Mouse (Mus musculus) liver, embryonic 13.5 days (tissue): ENCODE results near the gene Cpsf3. TPM values are rescaled to one million over a fixed set of nuclear protein-coding genes. Genes with fewer than 3 reads are reported as not detected.

Experiments used
- ATAC-seq: fragments of 200-750 bp; cut with Nextera tagmentation; 2 replicates; pipeline ENCODE4 v1.8.0; 2017; ENCODE audit warnings: low read depth, mild to moderate bottlenecking, moderate number of reproducible peaks, moderate library complexity
- DNase-seq: peaks from one replicate; pipeline ENCODE4 v3.0.0; 2022
- H3K27ac ChIP-seq: fragments of 300-500 bp; sonication (generic); 2 replicates; pipeline ENCODE4 v1.5.1; 2015; ENCODE audit warnings: moderate library complexity, mild to moderate bottlenecking, inconsistent platforms
- H3K27me3 ChIP-seq: fragments of 300-500 bp; sonication (generic); 2 replicates; pipeline ENCODE4 v1.6.1; 2015; ENCODE audit warnings: mild to moderate bottlenecking, inconsistent platforms
- H3K36me3 ChIP-seq: fragments of 300-500 bp; sonication (generic); 2 replicates; pipeline ENCODE4 v1.6.1; 2015; ENCODE audit warnings: mild to moderate bottlenecking, inconsistent platforms
- H3K4me1 ChIP-seq: fragments of 300-500 bp; sonication (generic); replicated peaks from 2 replicates; pipeline ENCODE4 v1.6.1; 2015; ENCODE audit warnings: inconsistent platforms
- H3K4me2 ChIP-seq: fragments of 300-500 bp; sonication (generic); 2 replicates; pipeline ENCODE4 v1.6.1; 2015; ENCODE audit warnings: inconsistent platforms, mild to moderate bottlenecking, moderate library complexity
- H3K4me3 ChIP-seq: fragments of 300-500 bp; sonication (generic); replicated peaks from 2 replicates; pipeline ENCODE4 v1.5.1; 2015; ENCODE audit warnings: mild to moderate bottlenecking, inconsistent platforms
- H3K9ac ChIP-seq: fragments of 300-500 bp; sonication (generic); 2 replicates; pipeline ENCODE4 v1.6.1; 2015; ENCODE audit warnings: mild to moderate bottlenecking, inconsistent platforms
- H3K9me3 ChIP-seq: fragments of 300-500 bp; sonication (generic); replicated peaks from 2 replicates; pipeline ENCODE4 v1.6.1; 2016; ENCODE audit warnings: inconsistent platforms
- WGBS: fragments of 180-500 bp; shearing (Covaris S2); methylation state at CpG from one replicate; pipeline ENCODE4 v1.1.7; 2015; ENCODE audit not compliant: insufficient replicate concordance; 5-methylcytosine and 5-hydroxymethylcytosine counted together
- polyA plus RNA-seq: library from polyadenylated mRNA; unstranded; fragments of >200 nt; fragmentation: Nextera tagmentation; extraction: Ambion mirVana; gene quantifications from 2 replicates; pipeline ENCODE4 v1.2.1, GENCODE M21; 2015

Cpsf3 gene
- polyA plus RNA-seq, 1 experiment from 2014 or later = 51.6 TPM

- H3K9ac ChIP-seq = no peak overlapping the region
- no peaks in the 10 kb centered on the region for H3K27me3 ChIP-seq
- H3K27ac ChIP-seq = no peak overlapping the region
- DNase-seq (no peak), ATAC-seq (no peak)
- peaks cover 66% of the 10 kb centered on the region for H3K36me3 ChIP-seq
- WGBS = 68% methylated on average over 9 of the region's 9 CpGs
- no peaks in the 10 kb centered on the region for H3K9me3 ChIP-seq
- no peak overlapping the region for H3K4me2 ChIP-seq
- no peak overlapping the region for H3K4me3 ChIP-seq
- H3K4me1 ChIP-seq = peaks cover 27% of the 10 kb centered on the region
These were observed 36.0 kb downstream of the Cpsf3 start for GRCm38 (mm10) chr12:21321170-21321569.

DNA sequence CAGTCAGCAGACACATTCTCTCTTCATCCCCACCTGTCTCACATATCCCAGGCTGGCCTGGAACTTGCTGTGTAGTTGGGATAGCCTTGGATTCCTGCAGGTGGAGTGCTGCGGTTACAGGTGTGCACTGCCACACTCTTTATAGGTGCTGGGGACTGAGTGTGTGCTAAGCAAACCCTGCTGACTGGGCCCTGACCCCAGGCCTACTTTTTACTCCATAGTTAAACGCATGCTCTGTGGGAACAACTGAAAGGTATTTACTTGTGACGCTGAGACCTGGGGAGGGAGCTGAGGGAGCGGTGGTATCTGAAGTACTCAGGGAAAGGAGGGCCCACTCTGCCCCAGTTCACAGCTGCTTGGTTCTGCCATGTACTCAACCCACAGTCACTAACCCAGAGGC is 37.1 kb downstream of the Cpsf3 start:
- WGBS = 84% methylated on average over 4 of the region's 4 CpGs
- DNase-seq = no peak
- Histone ChIP-seq H3K9me3 (no peaks in the 10 kb centered on the region), H3K4me2 (no peak overlapping the region), H3K27ac (no peak overlapping the region), H3K36me3 (peaks cover 74% of the 10 kb centered on the region), H3K9ac (no peak overlapping the region), H3K4me1 (peaks cover 21% of the 10 kb centered on the region), H3K27me3 (no peaks in the 10 kb centered on the region), H3K4me3 (no peak overlapping the region)
- peak; percentile 10; the same call in 1 of the 2 replicates for ATAC-seq

DNA sequence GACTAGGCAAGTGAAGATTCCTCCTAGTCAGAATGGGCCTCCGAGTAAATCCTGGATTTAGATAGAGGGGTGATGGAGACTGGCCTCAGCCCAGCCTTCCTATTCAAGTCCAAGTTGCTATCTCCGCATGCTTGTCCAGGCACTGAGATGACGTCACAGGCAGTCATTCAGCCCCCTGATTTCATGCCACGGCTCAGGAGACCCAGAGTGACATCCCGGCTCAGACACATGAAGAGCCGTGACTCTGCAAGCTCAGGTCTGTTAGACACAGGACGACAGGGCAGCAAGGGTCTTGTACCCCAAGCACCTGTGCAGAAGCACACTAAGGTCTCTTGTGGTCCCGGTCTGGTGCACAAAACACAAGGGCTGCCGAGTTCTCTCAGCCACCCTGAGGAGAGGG is 37.7 kb downstream of the Cpsf3 start:
- ATAC-seq (no peak), DNase-seq (no peak)
- H3K27me3 ChIP-seq = no peaks in the 10 kb centered on the region
- no peak overlapping the region for H3K27ac ChIP-seq
- peaks cover 15% of the 10 kb centered on the region for H3K4me1 ChIP-seq
- H3K9ac ChIP-seq = no peak overlapping the region
- no peaks in the 10 kb centered on the region for H3K9me3 ChIP-seq
- 81% methylated on average over 9 of the region's 9 CpGs for WGBS
- H3K4me2 ChIP-seq = no peak overlapping the region
- H3K4me3 ChIP-seq = no peak overlapping the region
- peaks cover 80% of the 10 kb centered on the region for H3K36me3 ChIP-seq

DNA sequence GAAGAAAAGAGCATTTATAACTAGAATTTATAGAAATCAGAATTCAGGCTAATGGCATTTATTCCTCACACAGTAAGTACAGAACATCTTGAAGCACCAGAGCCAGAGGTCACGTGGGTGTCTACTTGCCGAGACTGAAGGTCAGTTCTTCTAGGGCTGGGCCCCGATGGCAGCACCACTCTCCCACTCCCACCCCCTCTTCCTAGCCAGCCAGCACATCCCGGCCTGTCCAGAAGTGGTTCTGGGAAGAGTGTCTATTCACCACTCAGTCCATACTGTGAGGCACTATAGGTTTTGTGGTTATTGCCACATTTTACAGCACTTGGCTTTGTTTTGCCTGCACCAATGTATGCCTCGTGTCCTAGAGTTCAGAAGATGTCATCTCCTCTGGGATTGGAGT is 38.9 kb downstream of the Cpsf3 start:
- no peak overlapping the region for H3K4me2 ChIP-seq
- H3K4me1 ChIP-seq = peaks cover 12% of the 10 kb centered on the region
- 71% methylated on average over 5 of the region's 5 CpGs for WGBS
- H3K36me3 ChIP-seq = peaks cover 87% of the 10 kb centered on the region
- ATAC-seq (no peak), DNase-seq (no peak)
- no peaks in the 10 kb centered on the region for H3K9me3 ChIP-seq
- H3K9ac ChIP-seq = no peak overlapping the region
- no peak overlapping the region for H3K27ac ChIP-seq
- no peaks in the 10 kb centered on the region for H3K27me3 ChIP-seq
- no peak overlapping the region for H3K4me3 ChIP-seq

DNA sequence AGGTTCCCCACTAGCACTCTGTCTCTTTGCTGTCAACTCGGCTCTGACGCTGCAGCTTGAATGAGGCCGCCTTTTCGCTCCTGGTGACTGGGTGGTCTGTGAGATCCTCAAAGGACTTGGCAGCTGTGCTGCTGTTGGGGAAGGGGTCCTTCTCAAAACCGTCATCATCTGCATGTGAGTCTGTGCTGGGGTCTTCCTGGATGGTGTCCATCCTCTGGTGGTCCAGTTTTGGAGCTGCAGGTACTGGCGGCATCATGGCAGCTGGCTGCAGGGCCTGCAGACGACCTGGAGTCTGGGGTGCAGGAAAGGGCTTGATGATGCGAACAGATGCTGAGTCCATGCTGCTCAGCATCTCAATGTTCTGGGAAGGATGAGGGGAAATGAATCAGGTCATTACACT is 40.1 kb downstream of the Cpsf3 start:
- ATAC-seq = no peak
- Histone ChIP-seq H3K9me3 (no peaks in the 10 kb centered on the region), H3K27me3 (no peaks in the 10 kb centered on the region), H3K4me2 (no peak overlapping the region), H3K27ac (no peak overlapping the region), H3K9ac (no peak overlapping the region), H3K4me3 (no peak overlapping the region), H3K4me1 (peaks cover 10% of the 10 kb centered on the region), H3K36me3 (peaks cover 88% of the 10 kb centered on the region)
- WGBS = 84% methylated on average over 8 of the region's 8 CpGs
- no peak for DNase-seq

GRCm38 (mm10) chr12:21326325-21326724 is 41.1 kb downstream of the Cpsf3 start:
- no peak overlapping the region for H3K4me2 ChIP-seq
- peaks cover 90% of the 10 kb centered on the region for H3K36me3 ChIP-seq
- no peaks in the 10 kb centered on the region for H3K9me3 ChIP-seq
- 83% methylated on average over 3 of the region's 3 CpGs for WGBS
- H3K27ac ChIP-seq = no peak overlapping the region
- H3K4me3 ChIP-seq = no peak overlapping the region
- no peak for ATAC-seq
- no peaks in the 10 kb centered on the region for H3K27me3 ChIP-seq
- no peak overlapping the region for H3K9ac ChIP-seq
- no peak for DNase-seq
- H3K4me1 ChIP-seq = no peaks in the 10 kb centered on the region

GRCm38 (mm10) chr12:21329661-21330400 is 44.6 kb downstream of the Cpsf3 start:
- no peak overlapping the region for H3K4me3 ChIP-seq

DNA sequence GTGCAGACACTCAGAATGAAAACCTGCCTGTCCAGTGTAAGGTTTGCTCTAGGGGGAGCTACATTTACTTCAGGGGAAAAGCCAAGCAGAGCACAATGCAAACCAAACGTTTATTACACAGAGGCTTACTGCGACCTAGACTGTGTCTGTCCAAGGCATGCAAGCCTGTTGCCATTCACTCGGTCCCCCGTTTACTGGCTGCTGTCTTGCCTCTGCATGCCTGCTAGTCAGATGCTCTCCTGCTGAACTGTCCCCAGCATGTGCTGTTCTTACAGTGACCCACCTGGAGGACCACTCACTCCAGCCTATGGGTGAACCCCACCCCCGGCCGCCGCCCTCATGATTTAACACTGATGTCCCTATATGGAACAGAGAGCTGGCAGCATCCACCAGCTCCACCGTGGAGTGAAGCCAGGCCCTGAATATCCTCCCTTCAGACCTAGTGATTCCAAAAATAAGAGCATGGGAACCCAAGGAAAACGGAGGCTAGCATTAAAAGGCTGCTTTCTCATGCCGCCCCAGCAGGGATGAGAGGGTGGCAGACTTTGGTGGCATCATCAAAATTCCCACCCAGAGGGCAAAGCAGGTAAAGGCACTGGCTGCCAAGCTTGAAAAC is 45.9 kb downstream of the Cpsf3 start:
- no peak overlapping the region for H3K27ac ChIP-seq
- DNase-seq = no peak
- no peaks in the 10 kb centered on the region for H3K9me3 ChIP-seq
- WGBS = 81% methylated on average over 10 of the region's 10 CpGs
- ATAC-seq = no peak; the same call in 1 of the 2 replicates
- H3K9ac ChIP-seq = no peak overlapping the region
- no peak overlapping the region for H3K4me2 ChIP-seq
- H3K36me3 ChIP-seq = peaks cover 91% of the 10 kb centered on the region
- H3K27me3 ChIP-seq = no peaks in the 10 kb centered on the region
- no peak overlapping the region for H3K4me3 ChIP-seq
- no peaks in the 10 kb centered on the region for H3K4me1 ChIP-seq

More at GRCm38 (mm10) chr12:21329661-21330400, 44.6 kb downstream of the Cpsf3 start:
- no peak overlapping the region for H3K9ac ChIP-seq
- DNase-seq = no peak
- peaks cover 92% of the 10 kb centered on the region for H3K36me3 ChIP-seq
- no peak for ATAC-seq
- 83% methylated on average over 9 of the region's 9 CpGs for WGBS
- H3K27me3 ChIP-seq = no peaks in the 10 kb centered on the region
- no peak overlapping the region for H3K27ac ChIP-seq
- H3K4me1 ChIP-seq = no peaks in the 10 kb centered on the region
- H3K4me2 ChIP-seq = no peak overlapping the region
- H3K9me3 ChIP-seq = no peaks in the 10 kb centered on the region

- H3K9ac ChIP-seq = no peak overlapping the region
- ATAC-seq (no peak), DNase-seq (no peak)
- 81% methylated on average over 6 of the region's 6 CpGs for whole genome bisulfite sequencing
- H3K27ac ChIP-seq = no peak overlapping the region
- H3K4me1 ChIP-seq = no peaks in the 10 kb centered on the region
- no peak overlapping the region for H3K4me2 ChIP-seq
- H3K36me3 ChIP-seq = peaks cover 92% of the 10 kb centered on the region
- H3K4me3 ChIP-seq = no peak overlapping the region
- H3K9me3 ChIP-seq = no peaks in the 10 kb centered on the region
- H3K27me3 ChIP-seq = no peaks in the 10 kb centered on the region
These were observed 46.5 kb downstream of the Cpsf3 start for GRCm38 (mm10) chr12:21331711-21332110.

DNA sequence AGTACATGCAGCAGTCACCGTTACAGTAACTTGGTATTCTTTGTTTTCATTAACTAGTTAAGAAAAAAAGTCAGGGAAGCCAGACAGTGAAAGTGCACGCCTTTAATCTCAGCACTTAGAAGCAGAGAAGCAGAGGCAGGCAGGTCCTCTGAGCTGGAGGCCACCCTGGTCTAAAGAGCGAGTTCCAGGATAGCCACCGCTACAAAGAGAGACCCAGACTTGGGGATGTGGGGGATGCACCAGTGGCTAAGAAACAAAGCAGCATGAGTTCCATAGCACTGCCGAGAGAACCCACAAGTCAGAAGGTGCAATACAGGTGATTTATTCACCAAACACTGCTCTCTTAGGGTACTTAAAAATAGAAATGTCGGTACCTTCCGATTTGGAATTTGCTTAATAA is 47.8 kb downstream of the Cpsf3 start:
- Histone ChIP-seq H3K4me1 (no peaks in the 10 kb centered on the region), H3K27ac (no peak overlapping the region), H3K4me2 (no peak overlapping the region), H3K36me3 (peaks cover 87% of the 10 kb centered on the region), H3K27me3 (no peaks in the 10 kb centered on the region), H3K4me3 (no peak overlapping the region), H3K9ac (no peak overlapping the region), H3K9me3 (no peaks in the 10 kb centered on the region)
- ATAC-seq = no peak
- DNase-seq = no peak
- WGBS = 82% methylated on average over 7 of the region's 7 CpGs

DNA sequence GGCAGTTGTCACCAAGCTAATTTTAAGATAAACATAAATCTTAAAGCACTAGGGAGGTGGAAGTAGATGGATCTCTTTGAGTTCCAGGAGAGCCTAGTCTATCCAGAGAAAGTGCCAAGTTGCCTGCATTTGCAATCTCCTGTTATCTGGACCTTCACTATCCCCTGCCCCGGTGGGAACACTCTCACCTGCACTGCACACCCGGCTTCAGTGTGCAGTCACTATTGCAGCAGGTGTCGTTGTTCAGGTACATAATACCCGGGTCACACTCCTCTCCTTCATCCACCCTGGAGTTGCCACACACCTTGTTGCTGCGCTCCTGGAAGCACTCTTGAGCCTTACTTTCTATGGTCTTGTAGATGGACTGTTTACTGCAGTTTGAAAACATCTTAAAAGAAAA is 48.6 kb downstream of the Cpsf3 start:
- Histone ChIP-seq H3K9me3 (no peaks in the 10 kb centered on the region), H3K4me2 (no peak overlapping the region), H3K36me3 (peaks cover 85% of the 10 kb centered on the region), H3K27ac (no peak overlapping the region), H3K4me1 (no peaks in the 10 kb centered on the region), H3K27me3 (no peaks in the 10 kb centered on the region), H3K4me3 (no peak overlapping the region), H3K9ac (no peak overlapping the region)
- ATAC-seq = no peak
- no peak for DNase-seq
- 81% methylated on average over 5 of the region's 5 CpGs for WGBS

- Histone ChIP-seq H3K27ac (no peak overlapping the region), H3K9me3 (no peaks in the 10 kb centered on the region), H3K36me3 (peaks cover 84% of the 10 kb centered on the region), H3K9ac (no peak overlapping the region), H3K4me2 (no peak overlapping the region), H3K4me3 (no peak overlapping the region), H3K4me1 (no peaks in the 10 kb centered on the region), H3K27me3 (no peaks in the 10 kb centered on the region)
- ATAC-seq (no peak), DNase-seq (no peak)
- 66% methylated on average over 7 of the region's 7 CpGs for WGBS
These were observed 50.7 kb downstream of the Cpsf3 start for GRCm38 (mm10) chr12:21335869-21336268.
